Mouse (Mus musculus) E14TG2a.4 (cell line): Measurements from ENCODE around the gene Rabep2.
"Not testable (repeated sequence)": the region's sequence is repeated elsewhere in the genome, so short reads cannot be mapped to it uniquely, and the experiment has no call there.

ENCODE experiments used
- CTCF ChIP-seq: conservative IDR thresholded peaks from 2 replicates; pipeline ENCODE4 v1.5.1; 2014; ENCODE audit warnings: low read length
- POU5F1 ChIP-seq: IDR thresholded peaks from 2 replicates; pipeline ENCODE4 v1.6.1; 2014; ENCODE audit warnings: low read length, borderline replicate concordance

- TF ChIP-seq CTCF, POU5F1: not testable (repeated sequence)
Observed at GRCm38 (mm10) chr7:126402518-126402917, 26.0 kb upstream of the Rabep2 start.
